Mouse (Mus musculus): ENCODE data around the gene 1700029P11Rik. TPM values are rescaled to one million over a fixed set of nuclear protein-coding genes. Genes with fewer than 3 reads are reported as not detected.
"Not testable (repeated sequence)": the region's sequence is repeated elsewhere in the genome, so short reads cannot be mapped to it uniquely, and the experiment has no call there.

The 1700029P11Rik gene
- polyA plus RNA-seq, 1 experiment = not detected

GRCm38 (mm10) chr15:81955414-81955813 lies 24.9 kb upstream of the 1700029P11Rik start:
- DNase-seq (ENCODE audit: low read depth, low spot score) = no peak

GRCm38 (mm10) chr15:81956457-81956856 lies 23.9 kb upstream of the 1700029P11Rik start:
- no peak for DNase-seq (ENCODE audit: low read depth, low spot score)
- WGBS = 67% methylated on average over 8 of the region's 8 CpGs

More at GRCm38 (mm10) chr15:81955414-81955813, 24.9 kb upstream of the 1700029P11Rik start:
- 96% methylated on average over 15 of the region's 15 CpGs for WGBS

GRCm38 (mm10) chr15:81957598-81957997 lies 22.7 kb upstream of the 1700029P11Rik start:
- DNase-seq (ENCODE audit: low read depth, low spot score) = no peak

GRCm38 (mm10) chr15:81958906-81959305 lies 21.4 kb upstream of the 1700029P11Rik start:
- WGBS = 70% methylated on average over 3 of the region's 3 CpGs
- DNase-seq (ENCODE audit: low read depth, low spot score) = no peak

More at GRCm38 (mm10) chr15:81957598-81957997, 22.7 kb upstream of the 1700029P11Rik start:
- 86% methylated on average over 11 of the region's 11 CpGs for WGBS

- DNase-seq (ENCODE audit: low read depth, low spot score) = peak; percentile 97
- under 1% methylated on average over 77 of the region's 77 CpGs for WGBS
Observed at GRCm38 (mm10) chr15:81960171-81961077, 19.9 kb upstream of the 1700029P11Rik start, which contains the start of gene Pmm1. Gene Pmm1, minus strand, starts transcription at chr15:81960930.

GRCm38 (mm10) chr15:81961078-81961451 lies 19.3 kb upstream of the 1700029P11Rik start:
- no peak for DNase-seq (ENCODE audit: low read depth, low spot score)
- 0% methylated on average over 7 of the region's 8 CpGs for WGBS

- DNase-seq (ENCODE audit: low read depth, low spot score) = no peak
- 4% methylated on average over 1 of the region's 1 CpGs for WGBS
Observed at GRCm38 (mm10) chr15:81964262-81964661, 16.1 kb upstream of the 1700029P11Rik start.

GRCm38 (mm10) chr15:81964980-81965545 lies 15.3 kb upstream of the 1700029P11Rik start:
- 68% methylated on average over 4 of the region's 4 CpGs for WGBS
- DNase-seq (ENCODE audit: low read depth, low spot score) = no peak

- no peak for DNase-seq (ENCODE audit: low read depth, low spot score)
- 77% methylated on average over 13 of the region's 14 CpGs for WGBS
Observed at GRCm38 (mm10) chr15:81966062-81966829, 14.1 kb upstream of the 1700029P11Rik start.

- no peak for DNase-seq (ENCODE audit: low read depth, low spot score)
- WGBS = 87% methylated on average over 5 of the region's 5 CpGs
Observed at GRCm38 (mm10) chr15:81967821-81968220, 12.5 kb upstream of the 1700029P11Rik start.

GRCm38 (mm10) chr15:81968447-81968846 lies 11.9 kb upstream of the 1700029P11Rik start:
- DNase-seq (ENCODE audit: low read depth, low spot score) = no peak
- WGBS = 42% methylated on average over 2 of the region's 2 CpGs

- WGBS = 30% methylated on average over 7 of the region's 7 CpGs
- no peak for DNase-seq (ENCODE audit: low read depth, low spot score)
Observed at GRCm38 (mm10) chr15:81969173-81969572, 11.2 kb upstream of the 1700029P11Rik start.

GRCm38 (mm10) chr15:81969635-81970034 lies 10.7 kb upstream of the 1700029P11Rik start:
- DNase-seq (ENCODE audit: low read depth, low spot score) = not testable (repeated sequence)
- 60% methylated on average over 6 of the region's 6 CpGs for WGBS

- not testable (repeated sequence) for DNase-seq (ENCODE audit: low read depth, low spot score)
- WGBS = 96% methylated on average over 4 of the region's 4 CpGs
Observed at GRCm38 (mm10) chr15:81970498-81970897, 9.8 kb upstream of the 1700029P11Rik start.

- not testable (repeated sequence) for DNase-seq (ENCODE audit: low read depth, low spot score)
- WGBS = 93% methylated on average over 8 of the region's 8 CpGs
Observed at GRCm38 (mm10) chr15:81975156-81975555, 5.2 kb upstream of the 1700029P11Rik start.

GRCm38 (mm10) chr15:81982173-81982572 lies 1.8 kb downstream of the 1700029P11Rik start:
- WGBS = 65% methylated on average over 1 of the region's 1 CpGs
- no peak for DNase-seq (ENCODE audit: low read depth, low spot score)

GRCm38 (mm10) chr15:81985267-81986161 lies 5.2 kb downstream of the 1700029P11Rik start:
- 54% methylated on average over 2 of the region's 2 CpGs for WGBS

GRCm38 (mm10) chr15:81987646-81988045 lies 7.3 kb downstream of the 1700029P11Rik start, which contains the start of gene Xrcc6:
Gene Xrcc6, plus strand, starts transcription at chr15:81987835.
- 81% methylated on average over 3 of the region's 3 CpGs for WGBS

More at GRCm38 (mm10) chr15:81985267-81986161, 5.2 kb downstream of the 1700029P11Rik start:
- DNase-seq (ENCODE audit: low read depth, low spot score) = no peak

More at GRCm38 (mm10) chr15:81987646-81988045, 7.3 kb downstream of the 1700029P11Rik start, which contains the start of gene Xrcc6:
- DNase-seq (ENCODE audit: low read depth, low spot score) = no peak
